Mouse (Mus musculus) skeletal muscle tissue, postnatal 0 days (tissue): ENCODE data around the gene Ptprc. TPM values are rescaled to one million over a fixed set of nuclear protein-coding genes. Genes with fewer than 3 reads are reported as not detected.

Experiments used
- polyA plus RNA-seq: library from polyadenylated mRNA; unstranded; fragments of >200 nt; fragmentation: Nextera tagmentation; extraction: Ambion mirVana; gene quantifications from 2 replicates; pipeline ENCODE4 v1.2.1, GENCODE M21; 2015

The Ptprc gene
- polyA plus RNA-seq: 2.2 and 3.1 TPM in 2 replicates

GRCm38 (mm10) chr1:138175494-138175893 is at the start of gene Ptprc:
Ptprc (minus strand) TSS chr1:138175708.

Other genes with a start within 250 kb of the Ptprc start
- 0.13 TPM in 1 of 2 replicates, not detected in the other for gene Atp6v1g3, start 98.0 kb upstream of the Ptprc start, polyA plus RNA-seq